Mouse (Mus musculus): ENCODE measurements around the gene Cyb5r2. TPM values are rescaled to one million over a fixed set of nuclear protein-coding genes. Genes with fewer than 3 reads are reported as not detected.

Cyb5r2 gene
- polyA plus RNA-seq (2014; fragmentation: Nextera tagmentation; extraction: Ambion mirVana), result 0.31 and 0.40 TPM in 2 replicates

DNA sequence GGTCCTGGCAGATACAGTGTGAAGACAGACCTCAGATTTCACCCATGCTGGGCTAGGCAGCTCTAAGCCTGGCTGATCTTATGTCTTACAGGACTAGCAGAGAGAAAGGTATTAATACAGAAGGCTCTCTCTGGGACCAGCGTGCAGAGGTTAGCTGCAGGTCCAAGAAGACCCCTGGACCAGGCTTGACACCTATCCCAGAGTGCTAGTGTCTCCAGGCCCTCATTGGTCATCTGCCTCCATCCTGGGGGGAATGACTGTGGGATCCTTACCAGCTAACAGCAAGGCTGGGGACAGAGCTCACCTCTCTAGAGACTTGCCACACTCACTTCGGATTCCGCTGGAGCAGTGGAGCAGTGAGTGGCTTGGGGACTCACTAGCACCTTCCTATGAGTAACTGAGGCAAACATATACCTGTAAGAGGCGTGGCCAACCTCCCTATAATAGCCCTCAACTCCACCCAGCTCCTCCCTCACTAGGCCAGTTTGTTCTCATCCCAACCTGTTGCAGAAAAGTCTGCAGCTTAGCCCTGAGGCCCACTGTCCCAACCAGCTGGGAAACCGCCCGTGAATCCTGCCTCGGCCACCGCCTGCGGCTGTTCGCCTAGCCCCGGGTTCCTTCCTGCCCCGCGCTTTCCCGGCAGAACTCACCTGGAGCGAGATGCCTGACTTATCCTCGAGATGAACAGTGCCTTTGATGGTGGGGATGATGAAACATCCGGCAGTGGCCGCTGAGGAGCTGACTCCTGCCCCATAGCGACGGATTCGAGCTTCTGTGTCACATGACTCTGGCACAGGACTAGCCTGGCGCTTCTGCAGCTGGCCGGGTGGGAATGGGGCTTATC lies at the start of gene Cyb5r2:
Cyb5r2 (minus strand) TSS at position 725 of the 844 bp plus-strand sequence.
- peak within 1 kb of the TSS; percentile 13; the same call in 1 of the 2 replicates for H3K4me3 ChIP-seq (ENCODE audit: low read depth, low read length)
- H3K27me3 ChIP-seq (replicated peaks; ENCODE audit: control insufficient read depth, insufficient read depth, low read length), result no peaks in the 10 kb centered on the region
- peak within 1 kb of the TSS; percentile 49 for H3K4me2 ChIP-seq (ENCODE audit: low read length)
- H3K36me3 ChIP-seq (ENCODE audit: control insufficient read depth, insufficient read depth, low read length), result no peaks in the 10 kb centered on the region
- no peaks in the 10 kb centered on the region for H3K9me3 ChIP-seq (ENCODE audit: control insufficient read depth, low read length)
- WGBS, result 9% methylated on average over 23 of the region's 23 CpGs
- no peak within 1 kb of the TSS for H3K9ac ChIP-seq (ENCODE audit: low read length)
- DNase-seq (ENCODE audit: low spot score) (peak; percentile 65), ATAC-seq (replicated peaks; ENCODE audit: low FRiP score, low TSS enrichment, low read depth) (peak; percentile 84)
- 0 out of 2 replicates have a peak, but pooled peaks cover 3% of the 10 kb centered on the region for H3K4me1 ChIP-seq (replicated peaks; ENCODE audit: control insufficient read depth, insufficient read depth, low read length)
- H3K27ac ChIP-seq (ENCODE audit: low read depth), result no peak within 1 kb of the TSS

DNA sequence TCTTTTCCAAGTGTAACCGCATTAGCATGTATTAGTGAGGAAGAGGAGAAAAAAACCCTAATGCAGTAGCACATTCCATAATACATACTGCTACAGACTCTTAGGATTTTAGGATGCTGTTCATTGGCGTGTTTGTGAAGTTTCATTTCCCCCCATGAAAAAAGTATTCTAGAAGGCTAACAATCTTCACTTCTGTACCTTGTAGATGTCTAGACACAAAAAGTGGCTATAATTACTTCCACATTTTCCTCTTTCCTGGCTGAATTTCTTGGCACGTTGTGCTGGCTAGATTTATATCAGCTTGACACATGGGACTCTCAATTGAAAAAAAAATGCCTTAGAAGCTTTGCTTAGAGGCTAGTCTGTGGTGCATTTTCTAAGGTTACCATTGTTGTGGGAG lies 44.3 kb upstream of the Cyb5r2 start:
- no peak overlapping the region for H3K4me3 ChIP-seq (ENCODE audit: low read depth, low read length)
- no peak overlapping the region for H3K9ac ChIP-seq (ENCODE audit: low read length)
- H3K4me2 ChIP-seq (ENCODE audit: low read length), result no peak overlapping the region
- no peaks in the 10 kb centered on the region for H3K27me3 ChIP-seq (replicated peaks; ENCODE audit: control insufficient read depth, insufficient read depth, low read length)
- 72% methylated on average over 3 of the region's 3 CpGs for WGBS
- H3K27ac ChIP-seq (ENCODE audit: low read depth), result no peak overlapping the region
- no peaks in the 10 kb centered on the region for H3K4me1 ChIP-seq (replicated peaks; ENCODE audit: control insufficient read depth, insufficient read depth, low read length)
- ATAC-seq (replicated peaks; ENCODE audit: low FRiP score, low TSS enrichment, low read depth), result no peak
- H3K9me3 ChIP-seq (ENCODE audit: control insufficient read depth, low read length), result no peaks in the 10 kb centered on the region
- DNase-seq (ENCODE audit: low spot score), result no peak
- H3K36me3 ChIP-seq (ENCODE audit: control insufficient read depth, insufficient read depth, low read length), result no peaks in the 10 kb centered on the region

DNA sequence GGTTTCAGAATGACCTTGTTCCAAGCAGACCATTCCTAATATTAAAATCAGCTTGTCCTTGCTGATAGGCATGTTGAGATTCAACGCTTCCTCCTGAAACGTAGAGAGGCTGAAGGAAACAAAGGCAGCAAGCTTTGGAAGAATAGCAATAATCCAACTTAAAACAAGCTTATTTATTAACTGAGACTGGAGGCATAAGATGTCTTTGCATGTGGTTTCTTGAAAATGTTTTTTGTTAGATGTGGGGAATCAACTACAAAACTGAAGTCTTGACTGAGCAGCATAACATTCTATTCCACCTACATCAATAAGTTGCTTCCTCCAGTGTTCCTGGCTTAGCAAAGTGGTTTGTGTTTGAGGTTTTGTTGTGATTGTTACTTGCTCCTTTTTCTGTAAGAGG lies 43.3 kb upstream of the Cyb5r2 start, which contains the start of gene Ovch2:
Ovch2 (minus strand) TSS at position 101 of the 400 bp plus-strand sequence.
- ATAC-seq (replicated peaks; ENCODE audit: low FRiP score, low TSS enrichment, low read depth) (no peak), DNase-seq (ENCODE audit: low spot score) (no peak)
- H3K9me3 ChIP-seq (ENCODE audit: control insufficient read depth, low read length), result no peaks in the 10 kb centered on the region
- no peak within 1 kb of the TSS for H3K9ac ChIP-seq (ENCODE audit: low read length)
- no peak within 1 kb of the TSS for H3K27ac ChIP-seq (ENCODE audit: low read depth)
- no peak within 1 kb of the TSS for H3K4me3 ChIP-seq (ENCODE audit: low read depth, low read length)
- H3K4me1 ChIP-seq (replicated peaks; ENCODE audit: control insufficient read depth, insufficient read depth, low read length), result no peaks in the 10 kb centered on the region
- no peak within 1 kb of the TSS for H3K4me2 ChIP-seq (ENCODE audit: low read length)
- H3K36me3 ChIP-seq (ENCODE audit: control insufficient read depth, insufficient read depth, low read length), result no peaks in the 10 kb centered on the region
- 91% methylated on average over 2 of the region's 2 CpGs for WGBS
- no peaks in the 10 kb centered on the region for H3K27me3 ChIP-seq (replicated peaks; ENCODE audit: control insufficient read depth, insufficient read depth, low read length)

DNA sequence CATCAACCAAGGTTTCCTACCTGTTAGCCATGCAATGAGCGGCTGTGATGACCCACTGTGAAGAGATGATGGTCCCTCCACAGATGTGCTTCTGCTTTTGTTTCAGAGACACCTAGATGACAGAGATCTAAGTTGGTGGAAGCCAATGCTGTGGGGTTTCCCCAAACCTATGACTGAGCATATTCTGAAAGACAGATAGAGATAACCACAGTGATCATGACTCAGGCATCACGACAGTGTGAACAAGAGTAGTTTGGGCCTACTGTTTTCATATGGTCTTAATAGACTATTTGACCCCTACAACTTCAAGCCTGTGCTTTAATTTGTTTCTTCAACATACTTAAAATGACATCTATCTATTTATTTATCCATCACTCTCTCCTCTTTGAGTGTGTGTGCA lies 38.7 kb upstream of the Cyb5r2 start:
- Histone ChIP-seq H3K9ac (ENCODE audit: low read length) (no peak overlapping the region), H3K36me3 (ENCODE audit: control insufficient read depth, insufficient read depth, low read length) (no peaks in the 10 kb centered on the region), H3K4me3 (ENCODE audit: low read depth, low read length) (no peak overlapping the region), H3K4me2 (ENCODE audit: low read length) (no peak overlapping the region), H3K4me1 (replicated peaks; ENCODE audit: control insufficient read depth, insufficient read depth, low read length) (no peaks in the 10 kb centered on the region), H3K27me3 (replicated peaks; ENCODE audit: control insufficient read depth, insufficient read depth, low read length) (no peaks in the 10 kb centered on the region), H3K27ac (ENCODE audit: low read depth) (no peak overlapping the region), H3K9me3 (ENCODE audit: control insufficient read depth, low read length) (no peaks in the 10 kb centered on the region)
- DNase-seq (ENCODE audit: low spot score) (no peak), ATAC-seq (replicated peaks; ENCODE audit: low FRiP score, low TSS enrichment, low read depth) (no peak)
- WGBS, result 92% methylated on average over 2 of the region's 2 CpGs

- no peak overlapping the region for H3K9ac ChIP-seq (ENCODE audit: low read length)
Measured at GRCm38 (mm10) chr7:107787977-107788620, 30.3 kb upstream of the Cyb5r2 start.

DNA sequence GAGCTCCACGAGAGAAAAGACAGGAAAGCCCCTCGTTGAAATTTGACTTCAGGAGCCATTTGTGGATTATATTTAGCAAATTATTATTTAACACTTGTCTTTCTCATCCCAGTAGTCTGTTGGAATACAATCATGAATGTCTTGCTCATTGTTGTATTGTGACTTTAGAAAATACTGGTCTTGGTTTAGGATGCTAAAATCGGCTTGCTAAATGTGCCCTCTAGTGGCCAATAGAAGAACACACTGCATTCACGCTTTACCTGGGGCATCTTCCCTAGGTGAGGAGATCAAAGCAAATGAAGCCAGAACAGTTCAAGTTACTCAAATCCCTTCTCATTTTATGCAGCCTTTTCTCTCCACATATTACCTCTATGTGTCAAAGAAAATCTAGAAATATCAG lies 21.8 kb upstream of the Cyb5r2 start:
- 43% methylated on average over 4 of the region's 4 CpGs for WGBS
- Histone ChIP-seq H3K4me3 (ENCODE audit: low read depth, low read length) (no peak overlapping the region), H3K36me3 (ENCODE audit: control insufficient read depth, insufficient read depth, low read length) (no peaks in the 10 kb centered on the region), H3K27me3 (replicated peaks; ENCODE audit: control insufficient read depth, insufficient read depth, low read length) (no peaks in the 10 kb centered on the region), H3K9me3 (ENCODE audit: control insufficient read depth, low read length) (no peaks in the 10 kb centered on the region), H3K9ac (ENCODE audit: low read length) (no peak overlapping the region), H3K27ac (ENCODE audit: low read depth) (no peak overlapping the region), H3K4me2 (ENCODE audit: low read length) (no peak overlapping the region), H3K4me1 (replicated peaks; ENCODE audit: control insufficient read depth, insufficient read depth, low read length) (no peaks in the 10 kb centered on the region)
- DNase-seq (ENCODE audit: low spot score) (no peak), ATAC-seq (replicated peaks; ENCODE audit: low FRiP score, low TSS enrichment, low read depth) (no peak)

More at GRCm38 (mm10) chr7:107787977-107788620, 30.3 kb upstream of the Cyb5r2 start:
- DNase-seq (ENCODE audit: low spot score) (no peak), ATAC-seq (replicated peaks; ENCODE audit: low FRiP score, low TSS enrichment, low read depth) (no peak)
- Histone ChIP-seq H3K9me3 (ENCODE audit: control insufficient read depth, low read length) (no peaks in the 10 kb centered on the region), H3K36me3 (ENCODE audit: control insufficient read depth, insufficient read depth, low read length) (no peaks in the 10 kb centered on the region), H3K4me3 (ENCODE audit: low read depth, low read length) (no peak overlapping the region), H3K27me3 (replicated peaks; ENCODE audit: control insufficient read depth, insufficient read depth, low read length) (no peaks in the 10 kb centered on the region), H3K27ac (ENCODE audit: low read depth) (no peak overlapping the region), H3K4me2 (ENCODE audit: low read length) (no peak overlapping the region), H3K4me1 (replicated peaks; ENCODE audit: control insufficient read depth, insufficient read depth, low read length) (no peaks in the 10 kb centered on the region)
- 57% methylated on average over 3 of the region's 3 CpGs for WGBS

DNA sequence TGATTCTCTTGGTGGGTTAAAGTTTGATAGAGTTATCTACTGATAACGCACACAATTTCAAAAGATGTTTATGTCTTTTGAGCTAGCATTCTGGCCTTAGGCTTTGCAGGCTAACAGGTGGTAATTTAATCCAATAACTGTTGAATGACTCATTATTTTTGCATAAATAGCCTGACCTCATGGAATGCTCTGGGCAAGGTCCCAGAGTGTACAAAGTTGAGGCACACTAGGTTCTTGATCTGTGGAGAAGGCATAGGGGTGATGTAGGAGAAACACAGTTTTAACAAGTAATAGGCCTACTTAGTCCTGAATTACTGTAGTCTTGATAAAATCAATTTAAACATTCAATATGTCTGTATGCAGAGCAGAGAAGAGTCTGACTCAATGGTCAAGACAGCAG lies 20.4 kb upstream of the Cyb5r2 start:
- no peak overlapping the region for H3K27ac ChIP-seq (ENCODE audit: low read depth)
- 56% methylated on average over 1 of the region's 1 CpGs for WGBS
- H3K27me3 ChIP-seq (replicated peaks; ENCODE audit: control insufficient read depth, insufficient read depth, low read length), result no peaks in the 10 kb centered on the region
- DNase-seq (ENCODE audit: low spot score) (no peak), ATAC-seq (replicated peaks; ENCODE audit: low FRiP score, low TSS enrichment, low read depth) (no peak)
- H3K4me2 ChIP-seq (ENCODE audit: low read length), result no peak overlapping the region
- H3K36me3 ChIP-seq (ENCODE audit: control insufficient read depth, insufficient read depth, low read length), result no peaks in the 10 kb centered on the region
- no peak overlapping the region for H3K4me3 ChIP-seq (ENCODE audit: low read depth, low read length)
- no peaks in the 10 kb centered on the region for H3K4me1 ChIP-seq (replicated peaks; ENCODE audit: control insufficient read depth, insufficient read depth, low read length)
- no peak overlapping the region for H3K9ac ChIP-seq (ENCODE audit: low read length)
- H3K9me3 ChIP-seq (ENCODE audit: control insufficient read depth, low read length), result no peaks in the 10 kb centered on the region

DNA sequence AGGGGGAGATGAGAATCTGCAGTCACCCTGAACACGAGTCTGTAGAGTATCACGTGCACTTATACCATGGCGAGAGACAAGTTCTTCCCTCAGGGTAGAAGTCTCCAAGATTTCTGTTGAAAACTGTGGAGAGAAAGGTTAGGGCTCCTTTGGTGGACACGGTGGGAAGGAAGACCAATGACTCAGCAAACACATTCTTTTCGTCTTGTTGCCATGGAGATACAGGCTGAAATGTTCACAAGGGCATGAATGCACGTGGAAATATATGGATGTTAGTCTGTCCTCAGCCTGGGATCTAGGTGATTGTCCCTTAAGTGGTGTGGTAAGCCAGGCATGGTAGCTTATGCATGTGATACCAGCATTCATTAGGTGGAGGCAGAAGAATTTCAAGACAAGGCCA lies 13.0 kb upstream of the Cyb5r2 start:
- no peak overlapping the region for H3K4me3 ChIP-seq (ENCODE audit: low read depth, low read length)
- no peaks in the 10 kb centered on the region for H3K36me3 ChIP-seq (ENCODE audit: control insufficient read depth, insufficient read depth, low read length)
- no peaks in the 10 kb centered on the region for H3K27me3 ChIP-seq (replicated peaks; ENCODE audit: control insufficient read depth, insufficient read depth, low read length)
- 65% methylated on average over 6 of the region's 6 CpGs for WGBS
- DNase-seq (ENCODE audit: low spot score), result no peak
- H3K27ac ChIP-seq (ENCODE audit: low read depth), result no peak overlapping the region
- no peak for ATAC-seq (replicated peaks; ENCODE audit: low FRiP score, low TSS enrichment, low read depth)
- no peak overlapping the region for H3K4me2 ChIP-seq (ENCODE audit: low read length)
- H3K4me1 ChIP-seq (replicated peaks; ENCODE audit: control insufficient read depth, insufficient read depth, low read length), result no peaks in the 10 kb centered on the region
- no peak overlapping the region for H3K9ac ChIP-seq (ENCODE audit: low read length)
- no peaks in the 10 kb centered on the region for H3K9me3 ChIP-seq (ENCODE audit: control insufficient read depth, low read length)

Measured in intestine, embryonic 14.5 days (tissue).